Mouse (Mus musculus): Measurements from ENCODE around the gene Irf2bp2.

Gene Irf2bp2

GRCm38 (mm10) chr8:126551871-126552270 lies 41.9 kb downstream of the Irf2bp2 start:
- in situ Hi-C loops (cut with MboI; ENCODE audit: low pct_unique_long_range_greater_than_20kb in 1 of 2, low sequenced_read_pairs in 2 of 2, unreplicated experiment in 1 of 2), result no loop called here

GRCm38 (mm10) chr8:126550944-126551357 lies 42.8 kb downstream of the Irf2bp2 start:
- in situ Hi-C loops (cut with MboI; ENCODE audit: low pct_unique_long_range_greater_than_20kb in 1 of 2, low sequenced_read_pairs in 2 of 2, unreplicated experiment in 1 of 2), result no loop called here

GRCm38 (mm10) chr8:126547841-126548240 lies 45.9 kb downstream of the Irf2bp2 start:
- in situ Hi-C loops (cut with MboI; ENCODE audit: low pct_unique_long_range_greater_than_20kb in 1 of 2, low sequenced_read_pairs in 2 of 2, unreplicated experiment in 1 of 2), result no loop called here

GRCm38 (mm10) chr8:126547361-126547760 lies 46.4 kb downstream of the Irf2bp2 start:
- in situ Hi-C loops (cut with MboI; ENCODE audit: low pct_unique_long_range_greater_than_20kb in 1 of 2, low sequenced_read_pairs in 2 of 2, unreplicated experiment in 1 of 2), result no loop called here

- in situ Hi-C loops (cut with MboI; ENCODE audit: low pct_unique_long_range_greater_than_20kb in 1 of 2, low sequenced_read_pairs in 2 of 2, unreplicated experiment in 1 of 2), result no loop called here
Measured at GRCm38 (mm10) chr8:126546480-126546879, 47.3 kb downstream of the Irf2bp2 start.

GRCm38 (mm10) chr8:126543407-126543806 lies 50.4 kb downstream of the Irf2bp2 start:
- in situ Hi-C loops (cut with MboI; ENCODE audit: low pct_unique_long_range_greater_than_20kb in 1 of 2, low sequenced_read_pairs in 2 of 2, unreplicated experiment in 1 of 2), result no loop called here

- in situ Hi-C loops (cut with MboI; ENCODE audit: low pct_unique_long_range_greater_than_20kb in 1 of 2, low sequenced_read_pairs in 2 of 2, unreplicated experiment in 1 of 2), result no loop called here
Measured at GRCm38 (mm10) chr8:126542757-126543156, 51.0 kb downstream of the Irf2bp2 start.

- in situ Hi-C loops (cut with MboI; ENCODE audit: low pct_unique_long_range_greater_than_20kb in 1 of 2, low sequenced_read_pairs in 2 of 2, unreplicated experiment in 1 of 2), result no loop called here
Measured at GRCm38 (mm10) chr8:126542090-126542689, 51.6 kb downstream of the Irf2bp2 start.

- in situ Hi-C loops (cut with MboI; ENCODE audit: low pct_unique_long_range_greater_than_20kb in 1 of 2, low sequenced_read_pairs in 2 of 2, unreplicated experiment in 1 of 2), result no loop called here
Measured at GRCm38 (mm10) chr8:126540298-126540697, 53.5 kb downstream of the Irf2bp2 start.

GRCm38 (mm10) chr8:126539355-126540093 lies 54.3 kb downstream of the Irf2bp2 start:
- in situ Hi-C loops (cut with MboI; ENCODE audit: low pct_unique_long_range_greater_than_20kb in 1 of 2, low sequenced_read_pairs in 2 of 2, unreplicated experiment in 1 of 2), result no loop called here

GRCm38 (mm10) chr8:126538648-126539354 lies 55.0 kb downstream of the Irf2bp2 start:
- in situ Hi-C loops (cut with MboI; ENCODE audit: low pct_unique_long_range_greater_than_20kb in 1 of 2, low sequenced_read_pairs in 2 of 2, unreplicated experiment in 1 of 2), result no loop called here
